Mouse (Mus musculus): Measurements from ENCODE around the gene Amacr. TPM values are rescaled to one million over a fixed set of nuclear protein-coding genes. Genes with fewer than 3 reads are reported as not detected.
"Not testable (repeated sequence)": the region's sequence is repeated elsewhere in the genome, so short reads cannot be mapped to it uniquely, and the experiment has no call there.

The Amacr gene
- total and polyA plus RNA-seq, 2 experiments from 2014 or later: 6.3 to 9.8 TPM

DNA sequence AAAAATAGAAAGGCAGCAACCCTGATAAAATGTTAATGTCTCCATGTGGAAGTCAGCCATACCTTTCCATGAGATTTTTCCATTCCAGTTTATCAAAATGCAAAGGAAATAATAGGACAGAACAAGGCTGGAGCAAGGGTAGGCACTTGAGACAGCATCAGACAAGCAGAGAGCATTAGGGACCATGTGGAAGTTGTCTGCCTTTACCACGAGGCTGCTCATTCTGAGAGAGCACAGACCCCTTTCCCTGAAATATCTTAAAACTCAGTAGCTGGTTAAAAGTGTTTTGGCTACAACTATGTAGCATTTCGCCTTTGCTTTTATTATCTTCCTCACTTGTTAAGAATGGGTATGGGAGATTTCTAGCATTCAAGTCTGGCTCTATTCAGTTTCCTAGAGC is 844 bp upstream of the Amacr start:
- Histone ChIP-seq H3K4me3 (ENCODE audit: low read depth, low read length) (no peak overlapping the region; the same call in 1 of the 2 replicates), H3K9me3 (ENCODE audit: low read length) (no peaks in the 10 kb centered on the region), H3K4me1 (ENCODE audit: insufficient read depth, low read length) (peaks cover 7% of the 10 kb centered on the region; the same call in 1 of the 2 replicates), H3K27ac (ENCODE audit: low read depth, low read length) (no peak overlapping the region), H3K4me2 (ENCODE audit: low read depth, low read length, poor library complexity, severe bottlenecking) (peak overlapping the region; percentile 59), H3K9ac (replicated peaks; ENCODE audit: low read length, poor library complexity, severe bottlenecking) (no peak overlapping the region), H3K36me3 (ENCODE audit: insufficient read depth, low read length) (no peaks in the 10 kb centered on the region), H3K27me3 (ENCODE audit: insufficient read depth, low read length) (no peaks in the 10 kb centered on the region)
- 60% methylated on average over 2 of the region's 2 CpGs for WGBS
- no peak for ATAC-seq (ENCODE audit: low FRiP score)
- TF ChIP-seq CTCF (IDR thresholded peaks at IDR 0.05): no peak
- DNase-seq (ENCODE audit: low spot score): no peak

DNA sequence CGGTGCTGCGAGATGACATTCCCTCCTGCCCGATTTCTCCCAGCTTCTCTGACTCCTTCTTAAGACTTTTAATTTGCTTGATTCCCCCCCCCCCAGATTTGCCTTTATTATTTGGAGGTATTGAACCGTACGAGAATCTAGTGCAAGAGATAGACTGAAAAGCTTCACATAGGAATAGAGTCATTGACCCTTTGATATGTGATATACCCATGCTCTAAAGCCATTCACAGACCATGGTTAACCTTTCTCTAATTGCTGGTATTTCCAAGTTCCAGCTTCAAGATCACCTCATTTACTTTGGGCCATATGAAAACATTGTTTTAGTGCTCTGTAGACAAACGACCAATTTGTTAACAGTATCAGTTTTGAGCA is 494 bp downstream of the Amacr start:
- no peak for TF ChIP-seq CTCF (IDR thresholded peaks at IDR 0.05)
- WGBS: 8% methylated on average over 6 of the region's 6 CpGs
- H3K27ac ChIP-seq (ENCODE audit: low read depth, low read length): peak overlapping the region; percentile 88; the same call in 1 of the 2 replicates
- peak overlapping the region; percentile 67 for H3K9ac ChIP-seq (replicated peaks; ENCODE audit: low read length, poor library complexity, severe bottlenecking)
- ATAC-seq (ENCODE audit: low FRiP score): 0 out of 2 replicates have a peak, but pooled peaks have one; percentile 4
- peak; percentile 1 for DNase-seq (ENCODE audit: low spot score)
- H3K36me3 ChIP-seq (ENCODE audit: insufficient read depth, low read length): no peaks in the 10 kb centered on the region
- H3K27me3 ChIP-seq (ENCODE audit: insufficient read depth, low read length): no peaks in the 10 kb centered on the region
- H3K4me3 ChIP-seq (ENCODE audit: low read depth, low read length): peak overlapping the region; percentile 62
- H3K4me1 ChIP-seq (ENCODE audit: insufficient read depth, low read length): peaks cover 7% of the 10 kb centered on the region; the same call in 1 of the 2 replicates
- no peaks in the 10 kb centered on the region for H3K9me3 ChIP-seq (ENCODE audit: low read length)
- H3K4me2 ChIP-seq (ENCODE audit: low read depth, low read length, poor library complexity, severe bottlenecking): peak overlapping the region; percentile 59

DNA sequence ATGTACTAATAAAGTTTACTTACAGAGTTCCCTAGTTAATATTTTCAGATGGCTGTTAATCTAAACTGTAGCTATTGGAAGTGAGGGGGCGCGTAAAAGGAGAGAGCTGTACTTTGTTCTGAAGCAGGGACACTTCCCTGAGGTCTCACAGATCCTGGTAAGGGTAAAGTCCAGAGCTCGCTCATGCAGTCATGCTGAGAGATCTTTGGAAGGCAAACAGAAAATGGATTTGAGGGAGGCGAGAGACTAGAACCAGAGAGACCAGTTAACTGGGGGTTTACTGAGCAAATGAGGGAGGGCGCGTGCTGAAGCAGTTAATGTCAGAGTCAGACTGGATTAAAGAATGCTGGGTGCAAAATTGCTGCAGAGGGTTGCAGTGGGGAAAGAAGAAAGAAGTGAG is 4.2 kb downstream of the Amacr start:
- no peak for TF ChIP-seq CTCF (IDR thresholded peaks at IDR 0.05)
- Histone ChIP-seq H3K9ac (replicated peaks; ENCODE audit: low read length, poor library complexity, severe bottlenecking) (no peak overlapping the region), H3K9me3 (ENCODE audit: low read length) (no peaks in the 10 kb centered on the region), H3K27ac (ENCODE audit: low read depth, low read length) (no peak overlapping the region), H3K27me3 (ENCODE audit: insufficient read depth, low read length) (no peaks in the 10 kb centered on the region), H3K4me2 (ENCODE audit: low read depth, low read length, poor library complexity, severe bottlenecking) (no peak overlapping the region), H3K4me3 (ENCODE audit: low read depth, low read length) (no peak overlapping the region), H3K4me1 (ENCODE audit: insufficient read depth, low read length) (peaks cover 7% of the 10 kb centered on the region; the same call in 1 of the 2 replicates), H3K36me3 (ENCODE audit: insufficient read depth, low read length) (no peaks in the 10 kb centered on the region)
- no peak for DNase-seq (ENCODE audit: low spot score)
- no peak for ATAC-seq (ENCODE audit: low FRiP score)
- 82% methylated on average over 6 of the region's 6 CpGs for WGBS

GRCm38 (mm10) chr15:10986477-10986876 is 4.9 kb downstream of the Amacr start:
- 73% methylated on average over 2 of the region's 2 CpGs for WGBS
- not testable (repeated sequence) for H3K27me3 ChIP-seq (ENCODE audit: insufficient read depth, low read length); ATAC-seq (ENCODE audit: low FRiP score); H3K36me3 ChIP-seq (ENCODE audit: insufficient read depth, low read length); H3K4me3 ChIP-seq (ENCODE audit: low read depth, low read length); H3K9ac ChIP-seq (replicated peaks; ENCODE audit: low read length, poor library complexity, severe bottlenecking); H3K4me1 ChIP-seq (ENCODE audit: insufficient read depth, low read length); H3K9me3 ChIP-seq (ENCODE audit: low read length); H3K27ac ChIP-seq (ENCODE audit: low read depth, low read length); H3K4me2 ChIP-seq (ENCODE audit: low read depth, low read length, poor library complexity, severe bottlenecking); DNase-seq (ENCODE audit: low spot score)

GRCm38 (mm10) chr15:10990411-10990810 is 8.9 kb downstream of the Amacr start:
- Histone ChIP-seq H3K36me3 (ENCODE audit: insufficient read depth, low read length) (no peaks in the 10 kb centered on the region), H3K4me1 (ENCODE audit: insufficient read depth, low read length) (no peaks in the 10 kb centered on the region), H3K27me3 (ENCODE audit: insufficient read depth, low read length) (no peaks in the 10 kb centered on the region), H3K9ac (replicated peaks; ENCODE audit: low read length, poor library complexity, severe bottlenecking) (no peak overlapping the region), H3K9me3 (ENCODE audit: low read length) (no peaks in the 10 kb centered on the region), H3K4me2 (ENCODE audit: low read depth, low read length, poor library complexity, severe bottlenecking) (no peak overlapping the region), H3K4me3 (ENCODE audit: low read depth, low read length) (no peak overlapping the region), H3K27ac (ENCODE audit: low read depth, low read length) (no peak overlapping the region)
- 79% methylated on average over 2 of the region's 2 CpGs for WGBS
- no peak for TF ChIP-seq CTCF (IDR thresholded peaks at IDR 0.05)
- no peak for DNase-seq (ENCODE audit: low spot score)
- no peak for ATAC-seq (ENCODE audit: low FRiP score)

- Histone ChIP-seq H3K9me3 (ENCODE audit: low read length) (no peaks in the 10 kb centered on the region), H3K9ac (replicated peaks; ENCODE audit: low read length, poor library complexity, severe bottlenecking) (no peak overlapping the region), H3K36me3 (ENCODE audit: insufficient read depth, low read length) (no peaks in the 10 kb centered on the region), H3K4me1 (ENCODE audit: insufficient read depth, low read length) (no peaks in the 10 kb centered on the region), H3K27me3 (ENCODE audit: insufficient read depth, low read length) (no peaks in the 10 kb centered on the region), H3K4me2 (ENCODE audit: low read depth, low read length, poor library complexity, severe bottlenecking) (no peak overlapping the region), H3K27ac (ENCODE audit: low read depth, low read length) (no peak overlapping the region), H3K4me3 (ENCODE audit: low read depth, low read length) (no peak overlapping the region)
- no peak for ATAC-seq (ENCODE audit: low FRiP score)
- DNase-seq (ENCODE audit: low spot score): no peak
- peak; percentile 23 for TF ChIP-seq CTCF (IDR thresholded peaks at IDR 0.05)
- whole genome bisulfite sequencing: 97% methylated on average over 1 of the region's 1 CpGs
These were observed 10.0 kb downstream of the Amacr start for GRCm38 (mm10) chr15:10991566-10991965.
